Comparison of ENCODE assay signal across 25 mouse cellular contexts in genomic region chr15:85808031-85808430, GRCm38 (mm10). TPM values are rescaled to one million over a fixed set of nuclear protein-coding genes. Genes with fewer than 3 reads are reported as not detected.
DNase-seq lines count a peak whose midpoint lies in the region; ATAC-seq and TF ChIP-seq lines count a peak whose summit lies in the region.
"Had no signal": no experiment of that assay in that cellular context is flagged by ENCODE, and none has a peak within 500 bp of the region (broad histone marks: within the 10 kb centered on the region; RNA-seq: fewer than 3 reads in every experiment).

No protein-coding gene starts in this region.

- no peak for DNase-seq in heart, adult 2 months
- no peak for DNase-seq in kidney, adult 2 months
- no peak for DNase-seq in kidney, postnatal 25 days
- DNase-seq in thymus, postnatal 25 days: peak; percentile 42
- no peak for DNase-seq in neural tube, embryonic 10.5 days (ENCODE audit: extremely low spot score, low spot score)
- no peak for DNase-seq in lung, postnatal 0 days (ENCODE audit: low spot score)
- DNase-seq: adrenal gland, postnatal 14 days; cerebellum, adult 11-12 months; cerebellum, adult 9-11 months; cerebellum, postnatal 36 days; gastrocnemius, postnatal 14 days; heart, postnatal 36 days had no signal

- no peak for TF ChIP-seq CTCF in heart, adult 2 months (IDR thresholded peaks at IDR 0.05)
- TF ChIP-seq CTCF in kidney, adult 2 months (conservative IDR thresholded peaks at IDR 0.05; ENCODE audit: insufficient read depth, insufficient read length, low read depth, low read length): no peak
- TF ChIP-seq CTCF in lung, postnatal 0 days (IDR thresholded peaks at IDR 0.05): no peak

- no peak for TF ChIP-seq POLR2A in heart, adult 2 months (IDR thresholded peaks at IDR 0.05; ENCODE audit: insufficient read depth, low read depth, low read length)
- TF ChIP-seq POLR2A in kidney, adult 2 months (IDR thresholded peaks at IDR 0.05; ENCODE audit: low read depth, low read length): no peak

- no peak for ATAC-seq in heart, embryonic 12.5 days (ENCODE audit: insufficient number of reproducible peaks, low FRiP score)
- no peak for ATAC-seq in lung, postnatal 0 days
- ATAC-seq: activated CD4-positive, CD25-positive, alpha-beta regulatory T cell, adult 4 months; forebrain, embryonic 15.5 days; intestine, embryonic 15.5 days; Patski had no signal

- no peak overlapping the region for H3K4me3 ChIP-seq in heart, adult 2 months
- no peak overlapping the region for H3K4me3 ChIP-seq in heart, embryonic 12.5 days
- H3K4me3 ChIP-seq in kidney, adult 2 months (ENCODE audit: insufficient read depth, low read depth, low read length): no peak overlapping the region
- H3K4me3 ChIP-seq in lung, postnatal 0 days (ENCODE audit: low read depth, low read length): no peak overlapping the region
- H3K4me3 ChIP-seq: embryonic facial prominence, embryonic 15.5 days; erythroblast, embryonic 14.5 days; forebrain, embryonic 10.5 days; forebrain, embryonic 15.5 days; heart, embryonic 10.5 days; heart, embryonic 15.5 days; intestine, embryonic 15.5 days had no signal

- 78% methylated on average over 6 of the region's 6 CpGs for WGBS in heart, adult 2 months
- WGBS in heart, embryonic 12.5 days: 79% methylated on average over 6 of the region's 6 CpGs
- WGBS in kidney, adult 2 months: 74% methylated on average over 6 of the region's 6 CpGs
- WGBS in lung, postnatal 0 days: 80% methylated on average over 6 of the region's 6 CpGs

- H3K9me3 ChIP-seq in heart, embryonic 12.5 days (replicated peaks): no peaks in the 10 kb centered on the region
- H3K9me3 ChIP-seq in lung, postnatal 0 days (ENCODE audit: low read length): no peaks in the 10 kb centered on the region
- H3K9me3 ChIP-seq: embryonic facial prominence, embryonic 15.5 days; forebrain, embryonic 10.5 days; forebrain, embryonic 15.5 days; heart, embryonic 10.5 days; heart, embryonic 15.5 days; intestine, embryonic 15.5 days had no signal

- peak overlapping the region; percentile 55 for H3K27ac ChIP-seq in heart, adult 2 months
- no peak overlapping the region for H3K27ac ChIP-seq in heart, embryonic 12.5 days (ENCODE audit: poor library complexity, severe bottlenecking)
- 0 out of 2 replicates have a peak overlapping the region, but pooled peaks have one; percentile 7 for H3K27ac ChIP-seq in kidney, adult 2 months (ENCODE audit: insufficient read depth, low read depth, low read length)
- H3K27ac ChIP-seq in lung, postnatal 0 days (ENCODE audit: low read length): no peak overlapping the region
- H3K27ac ChIP-seq: embryonic facial prominence, embryonic 15.5 days; forebrain, embryonic 10.5 days; forebrain, embryonic 15.5 days; heart, embryonic 10.5 days; heart, embryonic 15.5 days; hindbrain, embryonic 14.5 days; intestine, embryonic 15.5 days had no signal

- no peak overlapping the region for H3K9ac ChIP-seq in heart, adult 2 months (ENCODE audit: low read depth, low read length)
- no peak overlapping the region for H3K9ac ChIP-seq in heart, embryonic 12.5 days
- no peak overlapping the region for H3K9ac ChIP-seq in lung, postnatal 0 days (replicated peaks; ENCODE audit: low read depth)
- H3K9ac ChIP-seq: embryonic facial prominence, embryonic 15.5 days; forebrain, embryonic 15.5 days; heart, embryonic 15.5 days; hindbrain, embryonic 14.5 days; intestine, embryonic 15.5 days had no signal

- no peaks in the 10 kb centered on the region for H3K79me2 ChIP-seq in heart, adult 2 months (replicated peaks; ENCODE audit: control insufficient read depth, insufficient read depth, low read length)

- H3K27me3 ChIP-seq in heart, adult 2 months (ENCODE audit: control insufficient read depth, insufficient read depth, low read length): no peaks in the 10 kb centered on the region
- no peaks in the 10 kb centered on the region for H3K27me3 ChIP-seq in heart, embryonic 12.5 days (replicated peaks)
- no peaks in the 10 kb centered on the region for H3K27me3 ChIP-seq in kidney, adult 2 months (replicated peaks; ENCODE audit: control insufficient read depth, insufficient read depth, low read length)
- no peaks in the 10 kb centered on the region for H3K27me3 ChIP-seq in lung, postnatal 0 days (replicated peaks; ENCODE audit: insufficient read depth, low read length)
- H3K27me3 ChIP-seq: embryonic facial prominence, embryonic 15.5 days; forebrain, embryonic 15.5 days; heart, embryonic 15.5 days; intestine, embryonic 15.5 days; Patski had no signal

- TF ChIP-seq EP300 in heart, adult 2 months (IDR thresholded peaks at IDR 0.05; ENCODE audit: insufficient read depth, low read depth, low read length): no peak
- no peak for TF ChIP-seq EP300 in lung, postnatal 0 days (IDR thresholded peaks at IDR 0.05)

- intact Hi-C loops in heart, adult 2 months (cut with DNase I): no loop called here

- H3K4me2 ChIP-seq in heart, embryonic 12.5 days: no peak overlapping the region
- H3K4me2 ChIP-seq in lung, postnatal 0 days (replicated peaks; ENCODE audit: low read depth, low read length): no peak overlapping the region
- H3K4me2 ChIP-seq: embryonic facial prominence, embryonic 15.5 days; forebrain, embryonic 15.5 days; heart, embryonic 15.5 days; hindbrain, embryonic 14.5 days; intestine, embryonic 15.5 days had no signal

- H3K36me3 ChIP-seq in heart, adult 2 months (ENCODE audit: control insufficient read depth, insufficient read depth, low read length): no peaks in the 10 kb centered on the region
- no peaks in the 10 kb centered on the region for H3K36me3 ChIP-seq in heart, embryonic 12.5 days
- H3K36me3 ChIP-seq in kidney, adult 2 months (ENCODE audit: control insufficient read depth, insufficient read depth, low read length): no peaks in the 10 kb centered on the region
- no peaks in the 10 kb centered on the region; the same call in 1 of the 2 replicates for H3K36me3 ChIP-seq in lung, postnatal 0 days (ENCODE audit: insufficient read depth, low read length)
- H3K36me3 ChIP-seq: embryonic facial prominence, embryonic 15.5 days; forebrain, embryonic 10.5 days; forebrain, embryonic 15.5 days; heart, embryonic 15.5 days; intestine, embryonic 15.5 days had no signal

- H3K4me1 ChIP-seq in heart, adult 2 months (ENCODE audit: control insufficient read depth, insufficient read depth, low read length): peaks cover 3% of the 10 kb centered on the region
- peaks cover 11% of the 10 kb centered on the region for H3K4me1 ChIP-seq in heart, embryonic 12.5 days (replicated peaks)
- peaks cover 3% of the 10 kb centered on the region; the same call in 1 of the 2 replicates for H3K4me1 ChIP-seq in kidney, adult 2 months (ENCODE audit: control insufficient read depth, insufficient read depth, low read length)
- H3K4me1 ChIP-seq in lung, postnatal 0 days (ENCODE audit: insufficient read depth, low read depth, low read length): 0 out of 2 replicates have a peak, but pooled peaks cover 5% of the 10 kb centered on the region

RNA-seq across cellular contexts. Expression of gene Cdpf1, which starts 3.5 kb away (rescaled TPM):
- 10 to 100 TPM; 31.6 to 37.3 TPM for total RNA-seq in heart, adult 2 months (2021)
- polyA plus RNA-seq in heart, adult 2 months (2012; rRNA removed): 36.4 and 42.6 TPM in 2 replicates
- 34.4 and 35.7 TPM in 2 replicates for polyA plus RNA-seq in heart, embryonic 12.5 days (2016; fragmentation: Nextera tagmentation; extraction: Ambion mirVana)
- polyA plus RNA-seq in kidney, adult 2 months (2012; rRNA removed): 51.4 and 60.7 TPM in 2 replicates
- polyA plus RNA-seq in lung, postnatal 0 days (2015; fragmentation: Nextera tagmentation; extraction: Ambion mirVana): 46.8 and 48.3 TPM in 2 replicates

RNA-seq across cellular contexts. Expression of gene Pkdrej, which starts 13.5 kb away (rescaled TPM):
- total RNA-seq in heart, adult 2 months (2021): 1 to 10 TPM; 3.9 to 4.2 TPM
- 1.8 and 3.0 TPM in 2 replicates for polyA plus RNA-seq in heart, adult 2 months (2012; rRNA removed)
- 0.14 and 0.19 TPM in 2 replicates for polyA plus RNA-seq in heart, embryonic 12.5 days (2016; fragmentation: Nextera tagmentation; extraction: Ambion mirVana)
- polyA plus RNA-seq in kidney, adult 2 months (2012; rRNA removed): 0.05 TPM in 2 replicates
- 0.04 and 0.08 TPM in 2 replicates for polyA plus RNA-seq in lung, postnatal 0 days (2015; fragmentation: Nextera tagmentation; extraction: Ambion mirVana)
- total RNA-seq: CH12.LX; granulocyte monocyte progenitor cell, adult 5-6 weeks had no signal
- polyA plus RNA-seq: activated CD4-positive, CD25-positive, alpha-beta regulatory T cell, adult 4 months; erythroblast, embryonic 14.5 days had no signal

RNA-seq across cellular contexts. Expression of gene Ttc38, which starts 24.1 kb away (rescaled TPM):
- total RNA-seq in heart, adult 2 months (2021): 10 to 100 TPM; 15.3 to 21.1 TPM
- polyA plus RNA-seq in heart, adult 2 months (2012; rRNA removed): 6.8 and 10.6 TPM in 2 replicates
- 3.3 and 3.6 TPM in 2 replicates for polyA plus RNA-seq in heart, embryonic 12.5 days (2016; fragmentation: Nextera tagmentation; extraction: Ambion mirVana)
- polyA plus RNA-seq in kidney, adult 2 months (2012; rRNA removed): 17.1 and 19.3 TPM in 2 replicates
- 8.7 and 9.1 TPM in 2 replicates for polyA plus RNA-seq in lung, postnatal 0 days (2015; fragmentation: Nextera tagmentation; extraction: Ambion mirVana)

RNA-seq across cellular contexts. Expression of gene Gtse1, which starts 51.5 kb away (rescaled TPM):
- under 1 TPM; 0.21 to 0.41 TPM for total RNA-seq in heart, adult 2 months (2021)
- 0.53 and 0.61 TPM in 2 replicates for polyA plus RNA-seq in heart, adult 2 months (2012; rRNA removed)
- 31.6 and 32.4 TPM in 2 replicates for polyA plus RNA-seq in heart, embryonic 12.5 days (2016; fragmentation: Nextera tagmentation; extraction: Ambion mirVana)
- 0.74 and 0.98 TPM in 2 replicates for polyA plus RNA-seq in kidney, adult 2 months (2012; rRNA removed)
- polyA plus RNA-seq in lung, postnatal 0 days (2015; fragmentation: Nextera tagmentation; extraction: Ambion mirVana): 1.5 and 2.3 TPM in 2 replicates

Comparison
In these comparisons a context has a peak if more than half of its experiments do, and no peak if none do; other contexts are left out.
1. H3K27ac ChIP-seq: peak in heart, adult 2 months (single experiment) and kidney, adult 2 months (single experiment); none in heart, embryonic 12.5 days (single experiment) and lung, postnatal 0 days (single experiment).